Mouse (Mus musculus): ENCODE results near the gene Prrc2b. TPM values are rescaled to one million over a fixed set of nuclear protein-coding genes. Genes with fewer than 3 reads are reported as not detected.
A peak's percentile ranks its signal among the peaks of the same experiment; 100 is the strongest.

Gene Prrc2b
- polyA plus RNA-seq, 1 experiment from 2014 or later: 24.5 TPM

DNA sequence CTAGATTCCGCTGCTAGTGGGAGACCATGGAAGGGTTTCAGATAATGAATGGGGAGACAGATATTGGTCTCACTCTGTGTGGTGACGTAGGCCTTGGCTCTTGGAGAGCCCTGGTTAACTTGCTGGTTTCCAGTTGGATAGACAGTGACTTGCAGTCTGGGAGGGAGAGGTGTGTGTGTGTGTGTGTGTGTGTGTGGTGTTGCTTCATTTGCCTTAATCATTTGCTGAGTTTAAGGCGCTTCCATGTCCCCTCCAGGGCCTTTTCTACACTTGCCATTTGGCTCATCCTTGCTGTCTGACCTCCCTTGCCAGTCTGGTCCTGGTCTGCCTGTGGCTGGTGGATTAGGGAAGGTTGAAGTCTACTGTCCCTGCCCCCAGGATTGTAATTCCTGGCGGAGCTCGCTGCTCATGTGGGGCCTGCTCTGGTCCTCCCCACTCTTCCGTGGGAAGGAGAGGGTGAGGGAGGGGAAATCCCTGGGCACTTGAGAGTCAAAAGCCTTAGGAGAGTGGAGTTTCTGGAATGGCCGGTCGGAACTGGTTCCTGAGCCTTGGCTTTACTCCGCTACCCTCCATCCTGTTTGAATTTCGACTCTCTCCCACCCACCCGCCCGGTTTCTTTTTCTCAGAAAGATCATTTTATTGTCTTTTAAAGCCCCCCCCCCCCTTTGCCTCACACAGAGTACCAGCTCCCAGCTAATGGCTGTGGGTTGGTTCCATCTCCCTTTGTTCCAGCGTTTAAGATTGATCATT lies 2.3 kb downstream of the Prrc2b start:
- ATAC-seq (ENCODE audit: extremely low read depth, insufficient number of reproducible peaks, low FRiP score, low TSS enrichment): no peak
- Histone ChIP-seq H3K27me3 (replicated peaks) (no peaks in the 10 kb centered on the region), H3K4me2 (peak overlapping the region; percentile 89), H3K36me3 (no peaks in the 10 kb centered on the region), H3K4me3 (peak overlapping the region; percentile 75), H3K27ac (replicated peaks) (peak overlapping the region; percentile 97), H3K9ac (peak overlapping the region; percentile 96), H3K9me3 (no peaks in the 10 kb centered on the region), H3K4me1 (peaks cover 70% of the 10 kb centered on the region)
- WGBS: 11% methylated on average over 13 of the region's 13 CpGs

DNA sequence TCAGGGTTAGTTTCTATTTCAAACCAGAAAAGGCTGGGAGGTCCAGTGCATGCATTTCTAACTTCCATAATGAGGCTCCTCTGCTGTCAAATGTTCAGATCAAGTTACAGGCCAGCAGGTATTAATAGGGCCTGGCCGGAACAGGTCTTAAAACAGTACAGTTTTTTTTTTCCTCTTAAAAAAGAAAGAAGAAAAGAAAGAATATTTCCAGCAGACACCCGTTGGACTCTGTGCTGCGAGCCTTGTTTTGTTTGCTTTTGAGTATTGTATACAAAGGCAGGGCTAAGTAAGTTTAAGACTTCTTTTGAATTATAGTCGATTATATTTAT lies 2.9 kb downstream of the Prrc2b start:
- H3K4me2 ChIP-seq: peak overlapping the region; percentile 89
- 32% methylated on average over 4 of the region's 4 CpGs for whole genome bisulfite sequencing
- H3K36me3 ChIP-seq: no peaks in the 10 kb centered on the region
- H3K4me3 ChIP-seq: peak overlapping the region; percentile 75
- H3K9ac ChIP-seq: peak overlapping the region; percentile 96
- no peak for ATAC-seq (ENCODE audit: extremely low read depth, insufficient number of reproducible peaks, low FRiP score, low TSS enrichment)
- H3K9me3 ChIP-seq: no peaks in the 10 kb centered on the region
- H3K4me1 ChIP-seq: peaks cover 75% of the 10 kb centered on the region
- H3K27ac ChIP-seq (replicated peaks): peak overlapping the region; percentile 97
- H3K27me3 ChIP-seq (replicated peaks): no peaks in the 10 kb centered on the region

DNA sequence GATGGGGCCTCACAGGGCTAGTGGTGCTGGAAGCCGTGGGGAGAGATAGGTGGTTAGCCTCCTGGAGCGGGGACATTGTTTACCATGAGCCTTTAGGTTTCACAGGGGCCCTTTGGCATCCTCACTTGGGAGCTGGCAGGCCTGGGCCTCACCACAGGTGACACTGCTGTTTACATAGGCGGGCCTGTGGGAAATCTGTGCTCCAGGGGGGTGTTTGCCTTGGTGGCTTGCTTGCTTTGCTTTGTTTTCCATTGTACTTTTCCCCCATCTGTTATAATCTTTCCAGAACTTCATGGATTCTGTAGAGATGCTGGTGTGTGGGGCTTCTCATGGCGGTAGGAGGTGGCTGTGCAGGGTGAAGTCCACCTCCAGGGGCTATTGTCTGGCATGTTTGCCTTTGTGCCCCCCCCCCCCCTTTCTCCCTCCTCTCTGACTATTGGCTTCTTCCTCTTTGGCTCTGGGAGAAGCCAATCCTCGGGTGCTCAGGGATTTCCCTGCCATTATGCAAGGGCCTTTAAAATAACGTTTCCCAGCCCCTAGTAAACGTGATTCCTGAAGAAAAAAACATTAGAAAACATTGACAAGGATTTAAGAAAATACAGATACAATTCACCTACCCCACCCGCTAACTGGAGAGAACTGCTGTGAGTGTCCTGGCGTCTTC lies 3.6 kb downstream of the Prrc2b start:
- H3K4me2 ChIP-seq: peak overlapping the region; percentile 89
- no peaks in the 10 kb centered on the region for H3K36me3 ChIP-seq
- H3K27me3 ChIP-seq (replicated peaks): no peaks in the 10 kb centered on the region
- H3K4me3 ChIP-seq: peak overlapping the region; percentile 75
- peak overlapping the region; percentile 97 for H3K27ac ChIP-seq (replicated peaks)
- no peak for ATAC-seq (ENCODE audit: extremely low read depth, insufficient number of reproducible peaks, low FRiP score, low TSS enrichment)
- peaks cover 82% of the 10 kb centered on the region for H3K4me1 ChIP-seq
- peak overlapping the region; percentile 96 for H3K9ac ChIP-seq
- H3K9me3 ChIP-seq: no peaks in the 10 kb centered on the region
- WGBS: 27% methylated on average over 9 of the region's 9 CpGs

DNA sequence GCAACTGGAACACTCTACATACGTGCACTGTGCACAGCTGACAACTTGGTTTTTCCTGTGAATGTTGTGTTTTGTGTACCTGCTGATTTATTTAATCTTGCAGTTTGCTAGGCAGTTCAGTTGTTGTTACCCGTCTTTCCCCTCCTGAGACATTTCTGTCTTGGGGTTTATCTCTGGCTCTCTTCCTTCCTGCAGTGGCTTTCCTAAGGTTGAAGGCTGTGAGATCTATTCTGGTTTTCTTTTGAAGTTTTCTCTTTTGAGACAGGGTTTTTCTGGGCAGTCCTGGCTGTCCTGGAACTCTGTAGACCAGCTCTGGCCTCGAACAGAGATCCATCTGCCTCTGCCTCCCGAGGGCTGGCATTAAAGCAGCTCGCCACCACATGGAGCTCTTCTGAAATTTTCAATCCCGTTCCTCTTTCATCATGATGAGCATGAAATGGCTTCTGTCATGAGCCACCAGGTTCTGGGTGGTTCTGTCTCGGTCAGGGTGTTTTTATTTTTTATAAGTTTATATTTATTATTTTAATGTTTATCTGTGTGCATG lies 4.2 kb downstream of the Prrc2b start:
- H3K27me3 ChIP-seq (replicated peaks): no peaks in the 10 kb centered on the region
- no peaks in the 10 kb centered on the region for H3K9me3 ChIP-seq
- H3K9ac ChIP-seq: peak overlapping the region; percentile 68
- H3K4me3 ChIP-seq: no peak overlapping the region; the same call in 1 of the 2 replicates
- H3K4me1 ChIP-seq: peaks cover 86% of the 10 kb centered on the region
- H3K36me3 ChIP-seq: no peaks in the 10 kb centered on the region
- 40% methylated on average over 7 of the region's 7 CpGs for WGBS
- H3K4me2 ChIP-seq: peak overlapping the region; percentile 89
- H3K27ac ChIP-seq (replicated peaks): peak overlapping the region; percentile 97
- ATAC-seq (ENCODE audit: extremely low read depth, insufficient number of reproducible peaks, low FRiP score, low TSS enrichment): no peak

DNA sequence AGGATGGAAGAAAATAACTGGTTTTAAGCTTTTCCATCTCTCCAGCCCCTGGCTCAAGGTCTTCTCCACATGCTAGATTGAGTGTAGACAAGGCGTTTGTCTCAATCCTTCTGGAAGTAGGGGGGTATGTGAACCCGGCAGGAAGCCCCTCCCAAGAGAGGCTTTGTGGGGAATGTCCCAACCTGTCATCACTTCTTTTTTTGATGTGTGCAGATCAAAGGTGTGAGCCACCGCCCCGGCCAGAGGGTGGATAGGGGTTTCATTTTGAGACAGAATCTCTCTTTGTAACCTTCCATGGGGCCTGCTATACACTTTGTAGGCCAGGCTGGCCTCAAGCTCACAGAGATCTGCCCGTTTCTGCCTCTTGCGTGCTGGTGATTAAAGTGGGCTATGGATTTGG lies 4.7 kb downstream of the Prrc2b start:
- 39% methylated on average over 6 of the region's 6 CpGs for WGBS
- peak overlapping the region; percentile 97 for H3K27ac ChIP-seq (replicated peaks)
- no peaks in the 10 kb centered on the region for H3K36me3 ChIP-seq
- H3K9ac ChIP-seq: peak overlapping the region; percentile 68
- no peaks in the 10 kb centered on the region for H3K9me3 ChIP-seq
- peak overlapping the region; percentile 89 for H3K4me2 ChIP-seq
- H3K27me3 ChIP-seq (replicated peaks): no peaks in the 10 kb centered on the region
- no peak overlapping the region for H3K4me3 ChIP-seq
- H3K4me1 ChIP-seq: peaks cover 87% of the 10 kb centered on the region
- no peak for ATAC-seq (ENCODE audit: extremely low read depth, insufficient number of reproducible peaks, low FRiP score, low TSS enrichment)

DNA sequence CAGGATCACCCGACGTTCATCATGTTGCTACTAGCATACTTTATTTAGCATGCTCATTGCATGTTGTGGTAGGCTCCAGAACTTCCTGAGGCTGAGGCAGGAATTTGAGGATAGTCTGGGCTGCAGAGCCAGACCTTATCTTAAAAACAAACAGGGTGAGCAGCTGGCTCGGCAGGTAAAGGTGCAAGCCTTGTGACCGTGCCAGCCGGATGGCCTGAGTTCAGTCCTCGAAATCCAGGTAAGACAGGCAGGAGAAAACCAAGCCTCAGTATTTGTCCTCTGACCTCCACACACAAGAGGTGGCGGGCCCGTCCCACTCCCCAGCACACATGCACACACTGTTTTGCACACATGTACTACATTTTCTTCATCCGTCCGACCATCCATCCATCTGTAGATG lies 5.8 kb downstream of the Prrc2b start:
- WGBS: 56% methylated on average over 10 of the region's 10 CpGs
- ATAC-seq (ENCODE audit: extremely low read depth, insufficient number of reproducible peaks, low FRiP score, low TSS enrichment): no peak
- no peaks in the 10 kb centered on the region for H3K36me3 ChIP-seq
- H3K4me3 ChIP-seq: no peak overlapping the region
- peak overlapping the region; percentile 64; the same call in 1 of the 2 replicates for H3K9ac ChIP-seq
- H3K27me3 ChIP-seq (replicated peaks): no peaks in the 10 kb centered on the region
- peaks cover 91% of the 10 kb centered on the region for H3K4me1 ChIP-seq
- peak overlapping the region; percentile 17; the same call in 1 of the 2 replicates for H3K27ac ChIP-seq (replicated peaks)
- no peaks in the 10 kb centered on the region for H3K9me3 ChIP-seq
- peak overlapping the region; percentile 13; the same call in 1 of the 2 replicates for H3K4me2 ChIP-seq

DNA sequence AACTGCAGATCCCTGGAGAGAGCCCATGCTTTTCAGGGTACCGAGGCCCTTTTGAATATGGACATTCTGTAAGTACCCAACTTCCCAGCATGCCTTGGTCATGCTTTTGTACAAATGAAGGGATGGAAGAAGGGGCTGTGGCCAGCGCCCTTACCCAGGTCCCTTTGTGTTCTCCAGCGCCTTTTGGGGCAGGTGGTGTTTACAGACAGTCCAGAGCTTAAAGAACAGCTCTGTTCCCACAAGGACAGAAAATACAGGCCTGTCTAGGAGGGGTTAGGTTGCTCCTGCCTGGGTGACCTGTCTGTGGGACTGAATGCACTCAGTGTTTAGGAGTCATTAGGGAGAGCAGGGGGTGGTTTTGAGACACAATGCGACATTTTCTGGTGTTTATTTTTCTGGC lies 6.4 kb downstream of the Prrc2b start:
- H3K9ac ChIP-seq: peak overlapping the region; percentile 64
- 49% methylated on average over 4 of the region's 4 CpGs for WGBS
- H3K4me2 ChIP-seq: 0 out of 2 replicates have a peak overlapping the region, but pooled peaks have one; percentile 6

DNA sequence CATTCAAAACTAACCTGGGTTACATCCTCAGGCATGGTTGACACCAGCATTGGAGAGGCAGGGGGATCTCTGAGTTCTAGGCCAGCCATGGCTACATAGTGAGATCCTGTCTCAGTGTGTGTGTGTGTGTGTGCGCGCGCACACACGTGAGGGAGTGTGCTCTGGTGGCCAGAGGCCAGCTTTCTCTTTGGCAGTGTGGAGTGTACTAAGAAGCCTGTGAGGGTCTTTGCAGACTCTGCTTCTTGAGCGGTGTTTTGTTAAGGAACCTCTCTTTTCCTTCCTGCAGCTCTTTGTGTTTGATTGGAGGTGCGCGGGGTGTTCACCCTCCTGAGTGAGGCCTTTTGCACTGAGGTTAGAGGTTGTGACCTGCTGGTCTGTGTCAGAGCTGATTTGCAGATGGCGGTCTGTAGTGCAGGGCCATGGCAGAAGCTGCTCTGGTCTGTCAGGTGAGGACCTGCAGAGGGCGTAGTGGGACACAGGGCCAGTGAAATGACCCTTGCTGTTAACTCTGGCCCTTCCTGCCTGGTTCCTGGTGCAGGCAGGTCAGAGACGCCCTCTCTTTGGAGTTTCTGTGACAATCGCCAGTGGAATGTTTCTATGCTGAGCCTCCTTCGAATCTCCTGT lies 7.8 kb downstream of the Prrc2b start:
- WGBS: 71% methylated on average over 12 of the region's 12 CpGs
- Histone ChIP-seq H3K36me3 (no peaks in the 10 kb centered on the region), H3K9ac (no peak overlapping the region)

More for the DNA sequence above, 6.4 kb downstream of the Prrc2b start:
- H3K36me3 ChIP-seq: no peaks in the 10 kb centered on the region
- H3K27me3 ChIP-seq (replicated peaks): no peaks in the 10 kb centered on the region
- no peak overlapping the region for H3K4me3 ChIP-seq
- H3K9me3 ChIP-seq: no peaks in the 10 kb centered on the region
- peaks cover 93% of the 10 kb centered on the region for H3K4me1 ChIP-seq
- ATAC-seq (ENCODE audit: extremely low read depth, insufficient number of reproducible peaks, low FRiP score, low TSS enrichment): no peak
- peak overlapping the region; percentile 17; the same call in 1 of the 2 replicates for H3K27ac ChIP-seq (replicated peaks)

DNA sequence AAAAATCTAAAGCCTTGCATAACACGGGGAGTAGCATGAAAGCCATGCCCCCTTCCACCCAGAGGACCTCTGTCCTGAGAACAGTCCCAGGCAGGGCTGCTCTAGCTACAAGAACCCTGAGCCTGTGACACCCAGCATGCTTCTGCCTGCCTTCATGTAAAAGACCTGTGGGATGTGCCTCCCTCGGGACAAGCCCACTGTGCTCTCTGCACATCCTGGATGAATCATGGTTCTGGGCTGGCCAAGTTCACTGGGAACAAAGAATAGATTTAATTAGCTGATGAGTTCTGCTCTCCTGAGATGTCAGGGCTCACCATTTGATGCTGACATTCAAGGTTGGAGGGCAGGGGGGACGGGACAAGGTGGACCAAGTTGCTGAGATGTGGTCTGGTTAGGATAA lies 9.6 kb downstream of the Prrc2b start:
- H3K4me2 ChIP-seq: no peak overlapping the region
- H3K9me3 ChIP-seq: no peaks in the 10 kb centered on the region
- no peak overlapping the region for H3K9ac ChIP-seq
- no peak overlapping the region for H3K27ac ChIP-seq (replicated peaks)
- no peaks in the 10 kb centered on the region for H3K27me3 ChIP-seq (replicated peaks)
- no peak for ATAC-seq (ENCODE audit: extremely low read depth, insufficient number of reproducible peaks, low FRiP score, low TSS enrichment)
- H3K36me3 ChIP-seq: no peaks in the 10 kb centered on the region
- peaks cover 90% of the 10 kb centered on the region for H3K4me1 ChIP-seq
- 73% methylated on average over 3 of the region's 3 CpGs for WGBS
- no peak overlapping the region for H3K4me3 ChIP-seq

More for the DNA sequence above, 7.8 kb downstream of the Prrc2b start:
- Histone ChIP-seq H3K4me2 (no peak overlapping the region), H3K9me3 (no peaks in the 10 kb centered on the region), H3K4me3 (no peak overlapping the region), H3K4me1 (peaks cover 90% of the 10 kb centered on the region), H3K27ac (replicated peaks) (no peak overlapping the region), H3K27me3 (replicated peaks) (no peaks in the 10 kb centered on the region)
- no peak for ATAC-seq (ENCODE audit: extremely low read depth, insufficient number of reproducible peaks, low FRiP score, low TSS enrichment)

DNA sequence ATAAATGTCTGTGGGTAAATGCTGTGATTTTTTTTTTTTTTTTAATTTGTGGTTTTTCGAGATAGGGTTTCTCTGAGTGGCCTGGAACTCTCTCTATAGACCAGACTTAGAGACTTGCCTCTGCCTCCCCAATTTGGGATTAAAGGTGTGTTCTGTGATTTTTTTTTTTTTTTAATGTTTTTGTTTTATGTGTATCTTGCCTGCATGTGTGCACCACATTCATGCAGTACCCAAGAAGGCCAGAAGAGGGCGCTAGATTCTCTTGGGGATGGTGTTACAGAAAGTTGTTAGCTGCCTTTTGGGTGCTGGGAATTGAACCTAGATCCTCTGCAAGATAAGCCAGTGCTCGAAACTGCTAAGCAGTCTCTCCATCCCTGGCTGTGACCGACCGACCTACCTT lies 10.1 kb downstream of the Prrc2b start:
- no peak for ATAC-seq (ENCODE audit: extremely low read depth, insufficient number of reproducible peaks, low FRiP score, low TSS enrichment)
- no peaks in the 10 kb centered on the region for H3K36me3 ChIP-seq
- WGBS: 80% methylated on average over 5 of the region's 5 CpGs
- peaks cover 90% of the 10 kb centered on the region for H3K4me1 ChIP-seq
- no peaks in the 10 kb centered on the region for H3K9me3 ChIP-seq
- H3K9ac ChIP-seq: no peak overlapping the region
- H3K4me3 ChIP-seq: no peak overlapping the region
- H3K27ac ChIP-seq (replicated peaks): no peak overlapping the region
- no peaks in the 10 kb centered on the region for H3K27me3 ChIP-seq (replicated peaks)
- H3K4me2 ChIP-seq: no peak overlapping the region

DNA sequence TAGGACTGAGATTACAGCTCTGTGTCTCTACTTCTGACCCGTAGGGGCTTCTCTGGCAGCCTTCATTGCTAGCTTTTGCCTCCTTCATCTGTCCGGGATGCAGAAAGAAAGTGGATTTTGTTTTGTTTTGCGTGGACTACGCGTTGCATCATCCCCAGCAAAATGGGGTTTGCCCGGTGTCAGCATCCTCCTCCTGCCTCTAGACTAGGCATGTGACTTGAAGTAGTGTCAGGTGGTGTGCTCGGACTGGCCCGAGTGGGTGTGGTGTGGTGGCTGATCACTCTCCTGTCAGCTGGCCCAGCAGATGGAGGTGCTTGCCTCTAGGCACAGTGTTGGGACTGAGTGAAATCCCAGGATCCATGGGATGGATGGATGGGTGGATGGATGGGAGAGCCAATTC lies 11.2 kb downstream of the Prrc2b start:
- no peak overlapping the region for H3K27ac ChIP-seq (replicated peaks)
- H3K4me3 ChIP-seq: no peak overlapping the region
- 90% methylated on average over 8 of the region's 8 CpGs for WGBS
- no peaks in the 10 kb centered on the region for H3K27me3 ChIP-seq (replicated peaks)
- no peak overlapping the region for H3K9ac ChIP-seq
- no peaks in the 10 kb centered on the region for H3K9me3 ChIP-seq
- H3K4me2 ChIP-seq: no peak overlapping the region
- no peaks in the 10 kb centered on the region for H3K36me3 ChIP-seq
- ATAC-seq (ENCODE audit: extremely low read depth, insufficient number of reproducible peaks, low FRiP score, low TSS enrichment): no peak
- H3K4me1 ChIP-seq: peaks cover 90% of the 10 kb centered on the region
